Mouse (Mus musculus) cerebellum, adult 11-12 months (tissue): ENCODE measurements around the gene Akap9.
"Not testable (repeated sequence)": the region's sequence is repeated elsewhere in the genome, so short reads cannot be mapped to it uniquely, and the experiment has no call there.

ENCODE experiments used
- DNase-seq: peaks from one replicate; pipeline ENCODE4 v3.0.0; 2022

Akap9 gene

GRCm38 (mm10) chr5:3973764-3974163 is 45.9 kb downstream of the Akap9 start:
- DNase-seq: no peak

DNA sequence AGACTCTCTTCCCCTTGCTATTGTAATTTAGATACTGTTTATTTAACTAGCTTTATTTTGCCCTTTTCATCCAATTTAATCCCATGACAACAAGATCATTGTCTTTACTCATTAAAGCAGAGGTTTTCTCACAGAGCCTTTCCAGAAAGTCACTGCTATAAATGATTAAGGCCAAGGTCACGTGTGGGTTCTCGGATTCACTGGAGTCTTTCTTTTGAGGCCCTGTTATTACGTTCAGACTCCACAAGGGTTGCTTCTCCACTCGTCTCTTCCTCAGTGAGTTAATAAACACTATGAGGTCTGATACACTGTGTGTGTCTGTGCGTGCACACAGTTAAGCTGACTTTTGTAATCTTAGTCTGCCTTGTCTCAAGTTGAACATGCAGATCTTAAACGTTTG is 47.0 kb downstream of the Akap9 start:
- no peak for DNase-seq

DNA sequence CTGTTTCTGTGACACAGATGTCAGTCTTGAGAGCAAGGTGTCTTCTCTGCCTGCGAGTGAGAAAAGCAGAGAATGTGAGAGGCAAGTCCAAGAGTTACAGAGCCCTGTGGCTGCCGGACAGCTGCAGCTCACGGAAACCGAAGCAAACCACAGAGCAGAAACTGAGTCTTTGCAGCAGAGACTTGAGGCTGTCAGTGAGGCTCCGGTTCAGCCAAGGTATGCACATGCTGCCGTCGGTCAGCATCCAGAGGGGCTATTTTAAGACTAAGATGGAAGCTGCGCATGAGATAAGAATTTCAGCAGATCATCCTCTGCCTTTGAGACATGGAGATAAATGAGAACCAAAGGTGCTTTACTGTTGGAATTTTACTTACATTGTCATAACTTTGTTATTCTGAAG is 48.3 kb downstream of the Akap9 start:
- no peak for DNase-seq

DNA sequence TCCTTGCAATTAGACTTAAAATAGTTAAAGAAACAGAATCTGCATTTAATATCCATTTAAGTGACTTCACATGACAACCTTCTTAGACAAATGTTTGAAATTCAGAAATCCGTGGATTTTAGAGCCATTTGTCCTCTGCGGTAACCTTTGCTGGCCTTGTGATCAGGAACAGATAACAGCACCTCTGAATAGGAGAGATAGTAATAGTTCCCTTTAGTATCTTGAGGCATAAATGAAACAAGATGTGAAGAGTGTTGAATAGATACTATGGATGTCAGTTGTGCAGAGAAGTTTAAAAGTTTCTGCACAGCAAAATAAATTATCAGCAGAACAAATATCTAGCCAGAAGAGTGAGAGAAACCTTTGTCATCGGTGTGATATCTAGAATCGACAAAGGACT is 50.0 kb downstream of the Akap9 start:
- DNase-seq: no peak

- DNase-seq: no peak
These were observed 61.8 kb downstream of the Akap9 start for GRCm38 (mm10) chr5:3989608-3990007.

DNA sequence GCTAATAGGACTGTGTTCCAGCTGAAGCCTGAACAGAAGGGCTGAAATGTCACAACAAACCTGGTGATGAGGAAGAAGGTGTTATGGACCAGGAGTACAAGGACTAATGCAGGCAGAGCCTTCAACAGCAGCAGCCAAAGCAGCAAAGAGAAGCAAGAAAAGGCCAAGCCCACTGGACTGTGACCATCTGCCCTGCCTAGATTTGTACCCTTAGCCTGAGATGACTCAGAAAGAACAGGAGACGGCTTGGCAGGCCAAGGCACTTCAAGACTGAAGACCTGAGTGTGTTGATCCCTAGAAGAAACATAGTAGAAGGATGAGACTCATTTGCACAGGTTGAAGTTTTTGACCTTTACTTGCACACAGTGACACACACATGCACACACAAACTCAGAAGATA is 62.6 kb downstream of the Akap9 start:
- DNase-seq: no peak

DNA sequence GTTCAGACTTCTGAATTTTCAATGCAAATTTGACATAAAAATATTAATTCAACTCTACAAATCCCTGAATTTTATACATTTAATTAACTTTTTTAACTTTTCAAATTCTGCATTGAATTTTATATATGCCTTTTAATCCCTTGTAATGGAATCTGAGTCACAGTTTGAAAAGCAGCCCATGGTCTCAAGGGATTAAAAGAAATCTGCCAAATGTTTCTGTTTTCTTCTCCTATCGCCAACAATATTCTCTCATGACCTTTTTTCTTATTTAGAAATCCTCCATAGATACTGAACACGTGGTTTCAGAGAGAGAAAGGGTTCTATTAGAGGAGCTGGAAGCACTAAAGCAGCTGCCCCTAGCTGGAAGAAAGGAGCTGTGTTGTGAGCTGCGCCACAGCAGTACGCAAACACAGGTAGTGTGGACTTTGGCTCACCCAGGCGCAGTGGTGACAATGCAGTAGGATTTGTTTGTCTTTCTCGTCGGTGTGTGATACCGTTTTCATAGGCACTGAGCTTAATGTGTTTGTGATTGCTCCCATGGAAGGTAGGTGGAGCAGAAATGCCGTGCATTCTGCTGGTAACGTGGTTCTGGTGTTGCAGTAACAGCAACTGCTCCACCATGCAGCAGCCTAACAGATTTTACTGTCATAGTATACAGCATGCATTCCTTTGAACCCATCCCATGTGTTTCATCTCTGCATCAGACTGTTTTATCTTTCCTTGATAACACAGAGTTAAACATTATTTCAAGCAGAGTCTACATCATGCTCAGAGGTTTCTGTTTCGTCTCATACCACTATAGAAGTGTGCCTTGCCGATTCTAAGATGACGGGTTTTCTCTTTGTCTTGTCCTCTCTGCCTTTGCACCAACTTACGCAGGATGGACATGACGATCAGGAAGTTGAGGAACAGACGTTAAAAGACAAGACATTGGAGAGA is 76.9 kb downstream of the Akap9 start:
- DNase-seq: no peak

DNA sequence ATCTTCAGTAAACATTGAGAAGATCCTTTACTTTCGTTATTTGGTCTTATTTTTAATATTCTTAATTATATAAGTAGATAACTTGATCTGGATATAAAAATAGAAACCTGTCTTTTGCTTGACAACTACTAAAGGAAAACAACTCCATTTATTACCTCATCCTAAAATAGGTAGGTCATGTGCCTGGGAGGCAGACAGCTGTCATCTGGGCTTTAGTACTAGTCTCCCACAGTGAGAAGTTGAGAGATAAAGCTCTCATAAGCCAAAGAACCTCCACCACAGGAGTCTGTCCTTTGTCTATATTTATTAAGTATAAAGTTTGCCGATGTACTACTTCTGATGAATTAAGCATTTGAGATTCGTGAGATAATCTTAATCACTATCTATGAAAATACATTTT is 78.8 kb downstream of the Akap9 start:
- DNase-seq: no peak

DNA sequence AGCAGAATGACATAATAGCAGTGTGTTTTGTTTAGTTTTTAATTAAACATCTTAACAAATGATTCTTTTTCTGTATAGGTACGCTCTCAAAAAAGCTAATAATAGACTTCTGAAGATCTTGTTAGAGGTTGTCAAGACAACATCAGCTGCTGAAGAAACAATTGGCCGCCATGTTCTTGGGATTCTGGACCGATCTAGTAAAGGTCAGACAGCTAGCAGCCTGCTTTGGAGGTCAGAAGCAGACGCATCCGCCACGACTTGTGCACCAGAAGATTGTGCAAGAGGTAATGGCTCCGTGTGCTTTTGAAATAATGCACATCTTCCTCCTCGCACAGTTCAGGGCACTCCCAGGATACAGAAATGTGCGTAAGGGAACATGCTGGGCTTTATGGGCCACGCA is 80.4 kb downstream of the Akap9 start:
- no peak for DNase-seq

- DNase-seq: no peak
These were observed 81.7 kb downstream of the Akap9 start for GRCm38 (mm10) chr5:4009540-4009939.

- DNase-seq: not testable (repeated sequence)
These were observed 89.8 kb downstream of the Akap9 start for GRCm38 (mm10) chr5:4017646-4018045.

DNA sequence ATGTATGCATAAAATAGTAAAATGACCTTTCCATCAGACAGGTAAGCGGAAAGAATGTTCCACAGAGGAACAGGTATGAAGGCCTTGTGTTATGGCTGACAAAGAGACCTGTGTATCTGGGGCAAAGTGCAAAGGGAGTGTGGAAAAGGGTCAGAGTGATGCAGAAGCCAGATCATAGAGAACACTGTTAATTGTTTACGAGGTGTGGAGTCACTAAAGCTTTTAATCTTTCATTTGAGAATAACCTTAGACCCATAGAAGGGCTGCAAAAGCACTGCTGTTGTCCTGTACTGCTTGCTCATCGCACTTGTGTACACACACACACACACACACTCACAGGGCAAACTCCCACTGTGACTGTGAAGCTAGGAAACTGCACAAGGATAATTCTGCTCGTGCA is 91.5 kb downstream of the Akap9 start:
- no peak for DNase-seq

- no peak for DNase-seq
These were observed 92.2 kb downstream of the Akap9 start for GRCm38 (mm10) chr5:4020018-4020417.

- no peak for DNase-seq
These were observed 95.3 kb downstream of the Akap9 start for GRCm38 (mm10) chr5:4023186-4023585.

DNA sequence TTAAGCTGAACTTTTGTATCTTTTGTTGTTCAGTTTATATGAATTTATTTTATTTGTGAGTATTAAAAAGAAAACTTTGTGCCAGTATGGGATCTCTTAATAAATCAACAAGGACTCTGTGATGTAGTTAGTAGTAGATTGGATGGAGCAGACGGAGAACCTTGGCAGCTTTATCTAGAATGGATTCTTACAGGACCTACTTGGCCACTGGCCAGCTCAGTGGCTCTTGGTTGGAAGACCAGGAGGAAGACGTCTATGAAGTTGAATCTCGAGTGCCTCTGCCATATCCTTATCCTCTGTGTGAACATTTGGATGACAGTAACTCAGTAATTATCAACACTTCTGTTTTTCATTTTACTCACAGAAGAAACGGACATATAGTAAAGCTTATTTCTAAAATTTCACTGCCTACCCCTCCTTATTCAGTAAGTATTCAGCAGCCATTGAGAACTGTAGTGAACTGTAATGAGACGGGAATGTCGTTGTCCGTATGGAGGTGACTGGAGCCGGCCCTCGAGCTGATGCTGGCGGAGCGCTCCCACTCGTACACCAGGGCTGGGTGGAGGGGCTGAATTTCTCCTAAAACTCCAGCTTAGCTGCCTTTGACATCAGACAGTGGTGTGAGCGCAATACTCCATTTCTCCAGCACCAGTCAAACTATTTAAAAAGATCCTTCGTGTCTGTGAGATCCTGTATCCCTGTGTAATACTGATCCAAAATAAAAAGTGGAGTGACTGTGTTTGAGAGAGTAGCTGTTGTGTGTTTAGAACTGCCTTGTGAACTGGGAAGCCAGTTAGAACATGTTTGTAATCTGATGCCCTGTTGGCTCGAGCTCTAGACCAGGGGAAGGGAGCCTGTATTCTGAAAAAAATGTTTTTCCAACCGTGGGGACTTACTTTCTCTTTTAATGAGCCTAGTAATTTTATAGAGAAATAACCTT is 96.2 kb downstream of the Akap9 start:
- peak; percentile 51 for DNase-seq

- no peak for DNase-seq
These were observed 96.9 kb downstream of the Akap9 start for GRCm38 (mm10) chr5:4024727-4025126.

- not testable (repeated sequence) for DNase-seq
These were observed 98.5 kb downstream of the Akap9 start for GRCm38 (mm10) chr5:4026336-4026735.

- no peak for DNase-seq
These were observed 100.8 kb downstream of the Akap9 start for GRCm38 (mm10) chr5:4028486-4029173.

DNA sequence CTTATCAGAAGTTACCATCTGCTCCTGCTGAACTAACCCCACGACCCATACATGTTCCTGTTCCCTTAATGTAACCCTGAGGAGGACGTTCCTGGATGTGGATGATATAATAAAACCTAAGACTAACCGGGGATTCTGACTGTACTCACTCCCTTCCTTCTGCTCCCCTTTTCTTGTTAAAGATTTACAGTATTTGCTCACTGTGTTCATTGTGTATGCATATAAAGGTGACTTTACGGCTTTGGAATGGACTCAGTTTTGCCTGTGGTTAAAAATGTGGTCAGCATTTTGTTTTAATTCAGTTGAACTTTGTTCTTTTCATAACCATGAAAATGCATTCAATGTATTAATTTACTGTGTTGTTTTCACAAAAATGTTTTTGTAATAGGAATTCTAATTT is 104.0 kb downstream of the Akap9 start:
- no peak for DNase-seq

GRCm38 (mm10) chr5:4036686-4037085 is 108.8 kb downstream of the Akap9 start:
- DNase-seq: no peak

DNA sequence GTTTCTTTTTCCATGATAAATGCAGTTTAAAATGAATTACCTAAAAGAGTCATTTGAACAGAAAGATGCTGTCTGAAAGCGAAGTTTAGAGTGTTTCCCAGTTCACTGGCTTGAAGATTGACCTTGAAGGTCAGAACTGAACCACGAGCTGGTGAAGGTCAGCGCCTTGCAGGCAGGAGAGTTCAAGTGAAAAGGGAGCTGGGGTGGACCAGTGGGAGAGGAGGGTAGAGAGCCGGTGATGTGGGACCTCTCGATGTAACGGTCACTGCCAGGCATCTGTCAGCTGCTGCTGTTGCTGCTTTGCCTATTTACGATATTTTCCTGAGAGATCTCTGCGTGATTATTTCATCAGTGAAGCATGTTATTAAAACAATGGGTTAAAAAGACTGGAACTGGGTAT is 111.5 kb downstream of the Akap9 start:
- DNase-seq: no peak

- DNase-seq: no peak
These were observed 112.5 kb downstream of the Akap9 start for GRCm38 (mm10) chr5:4040372-4040771.

DNA sequence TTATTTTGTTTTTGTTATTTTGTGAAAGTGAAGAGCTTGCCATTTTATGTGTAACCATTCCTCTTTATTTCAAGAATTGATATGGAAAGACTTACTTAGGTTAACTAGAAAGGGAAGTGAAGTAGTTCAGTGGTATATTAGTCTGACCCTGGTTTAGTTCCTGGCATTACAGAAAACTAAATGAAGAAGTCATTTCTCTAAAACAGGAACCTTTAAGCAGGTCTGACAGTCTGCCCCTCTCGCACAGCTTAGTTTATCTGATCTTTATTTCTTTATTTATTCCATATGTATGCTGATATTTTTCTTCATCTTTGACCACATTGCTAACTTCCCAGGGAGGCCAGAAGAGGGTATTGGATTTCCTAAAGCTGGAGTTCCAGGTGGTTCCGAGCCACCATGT is 113.1 kb downstream of the Akap9 start:
- DNase-seq: no peak
